Mouse (Mus musculus) heart, adult 2 months (tissue): ENCODE data around the gene Arsk.

Source experiments
- CTCF ChIP-seq: fragments of 200-600 bp; IDR thresholded peaks from 2 replicates; pipeline ENCODE4 v1.8.1; 2022; ENCODE audit warnings: antibody characterized with exemption, mild to moderate bottlenecking, moderate library complexity
- EP300 ChIP-seq: fragments of 200-500 bp; IDR thresholded peaks from 2 replicates; pipeline ENCODE4 v1.6.1; 2011; ENCODE audit warnings: low read depth, low read length, control low read depth; ENCODE audit not compliant: insufficient read depth
- POLR2A ChIP-seq: fragments of 200-500 bp; IDR thresholded peaks from 2 replicates; pipeline ENCODE4 v1.6.1; 2011; ENCODE audit warnings: mild to moderate bottlenecking, low read depth, low read length, control low read depth; ENCODE audit not compliant: insufficient read depth

DNA sequence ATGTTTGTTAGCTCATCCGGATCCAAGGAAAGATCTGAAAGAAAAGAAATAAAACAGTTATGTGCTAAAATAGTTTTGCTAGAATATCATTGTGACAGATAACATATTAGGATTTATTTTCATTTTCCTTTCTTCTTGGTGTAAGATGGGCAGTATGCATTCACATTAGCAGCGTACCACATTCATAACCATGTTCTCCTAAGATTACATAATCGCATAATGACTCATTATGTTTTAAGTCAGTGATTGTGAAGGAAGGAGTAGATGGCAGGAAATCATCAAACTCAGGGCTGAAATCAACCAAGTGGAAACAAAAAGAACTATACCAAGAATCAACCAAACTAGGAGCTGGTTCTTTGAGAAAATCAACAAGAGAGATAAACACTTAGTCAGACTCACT is 35.9 kb downstream of the Arsk start:
- TF ChIP-seq CTCF (no peak), EP300 (no peak), POLR2A (no peak)
